Comparison of ENCODE assay signal across 13 mouse cellular contexts in the genomic region with DNA sequence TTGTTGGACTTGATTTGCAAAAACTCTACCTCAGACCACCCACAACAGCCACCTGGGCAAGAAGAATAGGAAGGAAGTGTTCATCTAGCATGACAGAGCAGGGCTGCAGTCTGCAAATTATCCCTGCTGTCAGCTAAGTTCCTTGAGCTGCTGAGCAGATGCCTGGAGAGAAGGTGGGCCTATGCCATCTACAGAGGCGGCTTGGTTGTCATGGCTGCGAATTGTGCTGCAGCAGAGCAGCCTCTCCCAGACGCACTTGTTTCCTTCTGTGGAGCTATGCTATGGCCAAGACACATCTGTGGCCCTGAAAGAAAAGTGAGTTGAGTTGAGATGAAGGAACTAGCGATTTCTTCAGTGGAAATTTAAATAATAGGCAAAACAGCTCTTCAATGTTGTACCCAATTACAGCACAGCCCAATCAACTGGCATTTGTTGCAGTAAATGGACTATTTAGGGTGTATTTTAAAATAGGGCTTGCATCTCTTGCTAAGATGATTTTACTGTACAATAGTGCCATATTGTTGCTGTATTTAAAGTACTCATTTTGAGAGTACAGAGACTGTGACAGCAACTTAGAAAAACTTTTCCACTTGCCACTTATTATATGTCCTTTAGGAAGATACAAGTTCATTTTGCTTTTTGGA.
A peak's percentile ranks its signal among the peaks of the same experiment; 100 is the strongest.
DNase-seq lines count a peak whose midpoint lies in the region.
"Had no signal": no experiment of that assay in that cellular context is flagged by ENCODE, and none has a peak within 500 bp of the region (broad histone marks: within the 10 kb centered on the region; RNA-seq: fewer than 3 reads in every experiment).

No protein-coding gene starts in this region.

- DNase-seq in cerebellum, postnatal 10 days, result peak; percentile 0 to 6
- DNase-seq in cerebellum, postnatal 14 days, result no peak
- peak; percentile 14 to 49 for DNase-seq in frontal cortex, postnatal 10 days (ENCODE audit: low spot score in 2 of 2)
- peak; percentile 19 to 20 for DNase-seq in layer of hippocampus, postnatal 36 days
- peak; percentile 60 to 80 for DNase-seq in right cerebral cortex, postnatal 10 days (ENCODE audit: low spot score in 2 of 2)
- DNase-seq in embryo, embryonic 10 days (ENCODE audit: low spot score), result no peak
- no peak for DNase-seq in Muller cell, postnatal 12 days (ENCODE audit: inconsistent ontology term)
- DNase-seq in embryo, embryonic 11 days, result no peak
- DNase-seq: adrenal gland, postnatal 25 days; cerebellum, adult 8-10 months; heart, postnatal 4 days; kidney, postnatal 14 days; thymus, adult 18-20 months had no signal

Comparison
In these comparisons a context has a peak if more than half of its experiments do, and no peak if none do; other contexts are left out.
1. DNase-seq: peak in cerebellum, postnatal 10 days (2 of 2), frontal cortex, postnatal 10 days (2 of 2), layer of hippocampus, postnatal 36 days (2 of 2) and right cerebral cortex, postnatal 10 days (2 of 2); none in cerebellum, postnatal 14 days (0 of 2), embryo, embryonic 10 days (single experiment), Muller cell, postnatal 12 days (single experiment) and embryo, embryonic 11 days (single experiment).